Comparison of ENCODE assay signal across 12 mouse cellular contexts in genomic region chr17:5801761-5802655, GRCm38 (mm10). TPM values are rescaled to one million over a fixed set of nuclear protein-coding genes. Genes with fewer than 3 reads are reported as not detected.
DNase-seq lines count a peak whose midpoint lies in the region; ATAC-seq and TF ChIP-seq lines count a peak whose summit lies in the region.
"Had no signal": no experiment of that assay in that cellular context is flagged by ENCODE, and none has a peak within 500 bp of the region (broad histone marks: within the 10 kb centered on the region; RNA-seq: fewer than 3 reads in every experiment).

No protein-coding gene starts in this region.

- H3K4me1 ChIP-seq in kidney, adult 2 months (ENCODE audit: control insufficient read depth, insufficient read depth, low read length), result peaks cover 25% of the 10 kb centered on the region
- H3K4me1 ChIP-seq in kidney, embryonic 15.5 days, result peaks cover 35% of the 10 kb centered on the region
- H3K4me1 ChIP-seq in liver, embryonic 16.5 days (ENCODE audit: control insufficient read depth, low read depth, low read length), result peaks cover 36% of the 10 kb centered on the region
- H3K4me1 ChIP-seq in thymus, adult 2 months (replicated peaks; ENCODE audit: control insufficient read depth, insufficient read depth, low read length), result peaks cover 47% of the 10 kb centered on the region

- no peaks in the 10 kb centered on the region for H3K36me3 ChIP-seq in kidney, adult 2 months (ENCODE audit: control insufficient read depth, insufficient read depth, low read length)
- no peaks in the 10 kb centered on the region for H3K36me3 ChIP-seq in kidney, embryonic 15.5 days
- H3K36me3 ChIP-seq in liver, embryonic 16.5 days (ENCODE audit: control insufficient read depth, insufficient read depth), result no peaks in the 10 kb centered on the region
- no peaks in the 10 kb centered on the region for H3K36me3 ChIP-seq in thymus, adult 2 months (ENCODE audit: control insufficient read depth, insufficient read depth, low read length)
- H3K36me3 ChIP-seq: hindbrain, embryonic 12.5 days had no signal

- H3K4me2 ChIP-seq in kidney, embryonic 15.5 days, result no peak overlapping the region
- peak overlapping the region; percentile 11; the same call in 1 of the 2 replicates for H3K4me2 ChIP-seq in liver, embryonic 16.5 days (ENCODE audit: low read depth, low read length)
- H3K4me2 ChIP-seq: hindbrain, embryonic 12.5 days had no signal

- H3K27me3 ChIP-seq in kidney, adult 2 months (replicated peaks; ENCODE audit: control insufficient read depth, insufficient read depth, low read length), result no peaks in the 10 kb centered on the region
- no peaks in the 10 kb centered on the region; the same call in 1 of the 2 replicates for H3K27me3 ChIP-seq in kidney, embryonic 15.5 days
- no peaks in the 10 kb centered on the region for H3K27me3 ChIP-seq in liver, embryonic 16.5 days (ENCODE audit: control insufficient read depth, insufficient read depth, low read depth, low read length)
- no peaks in the 10 kb centered on the region for H3K27me3 ChIP-seq in thymus, adult 2 months (ENCODE audit: control insufficient read depth, insufficient read depth, low read length)
- H3K27me3 ChIP-seq: hindbrain, embryonic 12.5 days had no signal

- no peak for TF ChIP-seq POLR2A in kidney, adult 2 months (IDR thresholded peaks at IDR 0.05; ENCODE audit: low read depth, low read length)
- no peak for TF ChIP-seq POLR2A in thymus, adult 2 months (IDR thresholded peaks at IDR 0.05; ENCODE audit: control insufficient read depth, extremely low read depth, insufficient read depth, low read length, poor library complexity)

- no peak overlapping the region for H3K9ac ChIP-seq in kidney, embryonic 15.5 days
- H3K9ac ChIP-seq in liver, embryonic 16.5 days (ENCODE audit: low read depth, low read length), result no peak overlapping the region
- H3K9ac ChIP-seq: hindbrain, embryonic 12.5 days had no signal

- WGBS in kidney, adult 2 months, result 43% methylated on average over 17 of the region's 17 CpGs
- WGBS in kidney, embryonic 15.5 days, result 53% methylated on average over 17 of the region's 17 CpGs
- 14% methylated on average over 17 of the region's 17 CpGs for WGBS in liver, embryonic 16.5 days (ENCODE audit: insufficient replicate concordance)
- WGBS in thymus, adult 2 months, result 15% methylated on average over 17 of the region's 17 CpGs

- peak; percentile 77 for DNase-seq in kidney, adult 2 months
- DNase-seq in thymus, adult 2 months, result peak; percentile 69
- no peak for DNase-seq in right cerebral cortex, adult 2 months (ENCODE audit: low spot score in 2 of 2)
- DNase-seq in cerebellum, adult 9-10 months, result no peak
- DNase-seq in c-Kit-positive CD71-positive TER-119-positive erythroid progenitor cells, embryonic 14.5 days (ENCODE audit: low spot score), result no peak
- DNase-seq: adrenal gland, postnatal 10 days; gastrocnemius, postnatal 14 days; right cerebral cortex, postnatal 14 days had no signal

- no peak overlapping the region for H3K27ac ChIP-seq in kidney, adult 2 months (ENCODE audit: insufficient read depth, low read depth, low read length)
- no peak overlapping the region for H3K27ac ChIP-seq in kidney, embryonic 15.5 days
- no peak overlapping the region for H3K27ac ChIP-seq in liver, embryonic 16.5 days (ENCODE audit: low read length)
- no peak overlapping the region for H3K27ac ChIP-seq in thymus, adult 2 months (ENCODE audit: control insufficient read depth, insufficient read depth, low read length)
- H3K27ac ChIP-seq: hindbrain, embryonic 12.5 days had no signal

- H3K9me3 ChIP-seq in kidney, embryonic 15.5 days (replicated peaks), result no peaks in the 10 kb centered on the region
- H3K9me3 ChIP-seq in liver, embryonic 16.5 days (replicated peaks; ENCODE audit: control insufficient read depth, low read length), result no peaks in the 10 kb centered on the region
- H3K9me3 ChIP-seq: hindbrain, embryonic 12.5 days had no signal

- H3K4me3 ChIP-seq in kidney, adult 2 months (ENCODE audit: insufficient read depth, low read depth, low read length), result no peak overlapping the region
- no peak overlapping the region for H3K4me3 ChIP-seq in kidney, embryonic 15.5 days (replicated peaks)
- H3K4me3 ChIP-seq in liver, embryonic 16.5 days (ENCODE audit: low read depth, low read length), result no peak overlapping the region
- H3K4me3 ChIP-seq in thymus, adult 2 months (ENCODE audit: control insufficient read depth, insufficient read depth, low read length), result no peak overlapping the region
- H3K4me3 ChIP-seq: hindbrain, embryonic 12.5 days had no signal

- no peak for TF ChIP-seq CTCF in kidney, adult 2 months (conservative IDR thresholded peaks at IDR 0.05; ENCODE audit: insufficient read depth, insufficient read length, low read depth, low read length)
- TF ChIP-seq CTCF in thymus, adult 2 months (IDR thresholded peaks at IDR 0.05; ENCODE audit: borderline replicate concordance, control insufficient read depth, extremely low read depth, insufficient read depth, low read length, poor library complexity), result no peak

- ATAC-seq in kidney, embryonic 15.5 days (replicated peaks; ENCODE audit: low FRiP score), result no peak
- ATAC-seq in granulocyte monocyte progenitor cell, adult 5-6 weeks (replicated peaks; ENCODE audit: poor library complexity, severe bottlenecking), result peak; percentile 21
- ATAC-seq in liver, embryonic 16.5 days (ENCODE audit: low read depth), result 0 out of 2 replicates have a peak, but pooled peaks have one; percentile 11

RNA-seq across cellular contexts. Expression of gene Snx9, which starts 39.1 kb away (rescaled TPM):
- polyA plus RNA-seq in kidney, adult 2 months (2012; rRNA removed), result 55.3 and 56.6 TPM in 2 replicates
- polyA plus RNA-seq in kidney, embryonic 15.5 days (2015; fragmentation: Nextera tagmentation; extraction: Ambion mirVana), result 34.8 and 36.4 TPM in 2 replicates
- 29.5 and 33.9 TPM in 2 replicates for total RNA-seq in granulocyte monocyte progenitor cell, adult 5-6 weeks (2014; fragmentation: Nextera tagmentation)
- total RNA-seq in granulocyte monocyte progenitor cell, adult 5-6 weeks (2017), result 26.9 and 28.8 TPM in 2 replicates
- polyA plus RNA-seq in liver, embryonic 16.5 days (2015; fragmentation: Nextera tagmentation; extraction: Ambion mirVana), result 9.9 and 10.5 TPM in 2 replicates
- polyA plus RNA-seq in thymus, adult 2 months (2012; rRNA removed), result 11.2 and 12.5 TPM in 2 replicates

Comparison
In these comparisons a context has a peak if more than half of its experiments do, and no peak if none do; other contexts are left out.
1. DNase-seq: peak in kidney, adult 2 months (single experiment) and thymus, adult 2 months (single experiment); none in right cerebral cortex, adult 2 months (0 of 2), cerebellum, adult 9-10 months (single experiment) and c-Kit-positive CD71-positive TER-119-positive erythroid progenitor cells, embryonic 14.5 days (single experiment).